Mouse (Mus musculus): ENCODE data around the gene Gm8660. TPM values are rescaled to one million over a fixed set of nuclear protein-coding genes. Genes with fewer than 3 reads are reported as not detected.
"Not testable (repeated sequence)": the region's sequence is repeated elsewhere in the genome, so short reads cannot be mapped to it uniquely, and the experiment has no call there.

The Gm8660 gene
- not detected in 2 replicates for polyA plus RNA-seq (2011; ENCODE audit: insufficient read depth, insufficient read length, low read depth, missing spikeins)

DNA sequence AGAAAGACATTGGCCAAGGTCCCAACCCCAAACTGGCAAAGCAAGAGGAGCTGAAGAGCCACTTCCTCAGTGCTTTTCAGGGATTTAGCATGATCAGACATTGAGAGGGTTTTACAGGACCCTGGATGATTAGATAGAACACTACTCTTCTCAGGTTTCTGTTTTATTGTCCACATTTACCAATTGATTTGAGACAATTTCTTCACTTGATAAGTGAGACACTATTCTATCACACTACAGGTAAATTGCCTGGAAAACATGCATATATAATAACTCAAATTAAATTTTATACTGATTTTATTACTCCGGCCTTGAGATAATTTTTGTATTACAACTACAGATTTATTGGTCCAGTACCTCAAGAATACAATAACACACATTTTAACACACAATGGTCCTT is at the start of gene Gm8660:
TSS of gene Gm8660 (minus strand) at position 101 of the 400 bp plus-strand sequence.
- not testable (repeated sequence) for H3K27me3 ChIP-seq (ENCODE audit: control insufficient read depth, insufficient read depth, low read length, poor library complexity, severe bottlenecking); H3K27ac ChIP-seq (ENCODE audit: insufficient read depth, low read length); H3K9ac ChIP-seq (ENCODE audit: low read depth, poor library complexity, severe bottlenecking); H3K4me1 ChIP-seq (ENCODE audit: control insufficient read depth, insufficient read depth, low read length); H3K9me3 ChIP-seq (replicated peaks; ENCODE audit: control insufficient read depth, insufficient read depth, low read length, poor library complexity, severe bottlenecking); H3K36me3 ChIP-seq (ENCODE audit: control insufficient read depth, insufficient read depth, low read length, poor library complexity, severe bottlenecking); H3K4me3 ChIP-seq (ENCODE audit: low read depth, low read length)

DNA sequence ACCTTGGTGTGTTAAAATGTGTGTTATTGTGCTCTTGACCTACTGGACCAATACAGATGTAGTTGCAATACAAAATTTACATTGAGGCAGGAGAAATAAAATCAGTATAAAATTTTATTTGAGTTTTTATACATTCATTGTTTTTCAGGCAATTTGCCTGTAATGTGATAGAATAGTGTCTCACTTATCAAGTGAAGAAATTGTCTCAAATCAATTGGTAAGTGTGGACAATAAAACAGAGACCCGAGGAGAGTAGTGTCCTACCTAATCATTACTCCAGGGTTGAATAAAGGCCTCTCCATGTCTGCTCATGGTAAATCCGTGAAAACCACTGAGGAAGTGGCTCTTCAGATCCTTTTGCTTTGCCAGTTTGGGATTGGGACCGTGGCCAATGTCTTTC is 42.4 kb upstream of the Gm8660 start, which contains the start of gene Vmn1r148:
TSS of gene Vmn1r148 (plus strand) at position 301 of the 400 bp plus-strand sequence.
- not testable (repeated sequence) for H3K27me3 ChIP-seq (ENCODE audit: control insufficient read depth, insufficient read depth, low read length, poor library complexity, severe bottlenecking); H3K27ac ChIP-seq (ENCODE audit: insufficient read depth, low read length); H3K9me3 ChIP-seq (replicated peaks; ENCODE audit: control insufficient read depth, insufficient read depth, low read length, poor library complexity, severe bottlenecking); H3K4me1 ChIP-seq (ENCODE audit: control insufficient read depth, insufficient read depth, low read length); H3K36me3 ChIP-seq (ENCODE audit: control insufficient read depth, insufficient read depth, low read length, poor library complexity, severe bottlenecking); H3K9ac ChIP-seq (ENCODE audit: low read depth, poor library complexity, severe bottlenecking); H3K4me3 ChIP-seq (ENCODE audit: low read depth, low read length)

DNA sequence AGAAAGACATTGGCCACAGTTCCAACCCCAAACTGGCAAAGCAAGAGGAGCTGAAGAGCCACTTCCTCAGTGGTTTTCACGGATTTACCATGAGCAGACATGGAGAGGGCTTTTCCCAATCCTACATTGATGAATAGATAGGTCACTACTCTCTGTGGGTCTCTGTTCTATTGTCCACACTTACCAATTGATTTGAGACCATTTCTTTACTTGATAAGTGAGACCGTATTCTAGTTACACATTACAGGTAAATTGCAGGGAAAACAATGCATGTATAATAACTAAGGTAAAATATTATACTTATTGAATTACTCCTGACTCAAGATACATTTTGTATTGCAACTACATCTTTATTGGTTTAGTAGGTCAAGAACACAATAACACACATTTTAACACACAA is 41.2 kb downstream of the Gm8660 start, which contains the start of gene Gm4187:
TSS of gene Gm4187 (minus strand) at position 101 of the 400 bp plus-strand sequence.
- not testable (repeated sequence) for H3K4me1 ChIP-seq (ENCODE audit: control insufficient read depth, insufficient read depth, low read length); H3K27ac ChIP-seq (ENCODE audit: insufficient read depth, low read length); H3K9me3 ChIP-seq (replicated peaks; ENCODE audit: control insufficient read depth, insufficient read depth, low read length, poor library complexity, severe bottlenecking); H3K9ac ChIP-seq (ENCODE audit: low read depth, poor library complexity, severe bottlenecking); H3K27me3 ChIP-seq (ENCODE audit: control insufficient read depth, insufficient read depth, low read length, poor library complexity, severe bottlenecking); H3K4me3 ChIP-seq (ENCODE audit: low read depth, low read length); H3K36me3 ChIP-seq (ENCODE audit: control insufficient read depth, insufficient read depth, low read length, poor library complexity, severe bottlenecking)

Other genes with a start within 250 kb of the Gm8660 start
- gene Gm10666, start 236.3 kb downstream of the Gm8660 start, polyA plus RNA-seq (2011; ENCODE audit: insufficient read depth, insufficient read length, low read depth, missing spikeins), result not detected in 2 replicates
- gene Vmn1r142, start 207.0 kb downstream of the Gm8660 start, polyA plus RNA-seq (2011; ENCODE audit: insufficient read depth, insufficient read length, low read depth, missing spikeins), result not detected in 2 replicates
- not detected in 2 replicates for gene Vmn1r143, start 181.7 kb downstream of the Gm8660 start, polyA plus RNA-seq (2011; ENCODE audit: insufficient read depth, insufficient read length, low read depth, missing spikeins)
- not detected in 2 replicates for gene Gm8653, start 169.8 kb downstream of the Gm8660 start, polyA plus RNA-seq (2011; ENCODE audit: insufficient read depth, insufficient read length, low read depth, missing spikeins)
- gene Gm8453, start 141.6 kb downstream of the Gm8660 start, polyA plus RNA-seq (2011; ENCODE audit: insufficient read depth, insufficient read length, low read depth, missing spikeins), result not detected in 2 replicates
- gene Gm4187, start 41.3 kb downstream of the Gm8660 start, polyA plus RNA-seq (2011; ENCODE audit: insufficient read depth, insufficient read length, low read depth, missing spikeins), result not detected in 2 replicates
- not detected in 2 replicates for gene Vmn1r148, start 42.5 kb upstream of the Gm8660 start, polyA plus RNA-seq (2011; ENCODE audit: insufficient read depth, insufficient read length, low read depth, missing spikeins)
- not detected in 2 replicates for gene Vmn1r149, start 67.2 kb upstream of the Gm8660 start, polyA plus RNA-seq (2011; ENCODE audit: insufficient read depth, insufficient read length, low read depth, missing spikeins)
- not detected in 2 replicates for gene Gm10665, start 93.0 kb upstream of the Gm8660 start, polyA plus RNA-seq (2011; ENCODE audit: insufficient read depth, insufficient read length, low read depth, missing spikeins)
- not detected in 2 replicates for gene Vmn1r151, start 128.6 kb upstream of the Gm8660 start, polyA plus RNA-seq (2011; ENCODE audit: insufficient read depth, insufficient read length, low read depth, missing spikeins)
- not detected in 2 replicates for gene Vmn1r152, start 151.9 kb upstream of the Gm8660 start, polyA plus RNA-seq (2011; ENCODE audit: insufficient read depth, insufficient read length, low read depth, missing spikeins)
- not detected in 2 replicates for gene Gm8677, start 163.8 kb upstream of the Gm8660 start, polyA plus RNA-seq (2011; ENCODE audit: insufficient read depth, insufficient read length, low read depth, missing spikeins)
- not detected in 2 replicates for gene Gm4201, start 194.3 kb upstream of the Gm8660 start, polyA plus RNA-seq (2011; ENCODE audit: insufficient read depth, insufficient read length, low read depth, missing spikeins)
- gene Gm4565, start 217.1 kb upstream of the Gm8660 start, polyA plus RNA-seq (2011; ENCODE audit: insufficient read depth, insufficient read length, low read depth, missing spikeins), result not detected in 2 replicates

Measured in ES-Bruce4 (cell line).